In genomic region chr2:153065747-153066508, GRCm38 (mm10) we compare ENCODE assay signal across 8 mouse cellular contexts. TPM values are rescaled to one million over a fixed set of nuclear protein-coding genes. Genes with fewer than 3 reads are reported as not detected.
A peak's percentile ranks its signal among the peaks of the same experiment; 100 is the strongest.
DNase-seq lines count a peak whose midpoint lies in the region; ATAC-seq lines count a peak whose summit lies in the region.

Gene Ccm2l (plus strand): TSS chr2:153065955.

- H3K27me3 ChIP-seq in kidney, embryonic 14.5 days (ENCODE audit: control insufficient read depth, insufficient read depth, low read length), result peaks cover 32% of the 10 kb centered on the region

- 0 out of 2 replicates have a peak within 1 kb of the TSS, but pooled peaks have one; percentile 15 for H3K4me2 ChIP-seq in kidney, embryonic 14.5 days (replicated peaks; ENCODE audit: low read depth, low read length)

- no peaks in the 10 kb centered on the region for H3K9me3 ChIP-seq in kidney, embryonic 14.5 days (ENCODE audit: control insufficient read depth, low read length)

- H3K4me3 ChIP-seq in kidney, embryonic 14.5 days (ENCODE audit: low read length), result peak within 1 kb of the TSS; percentile 13

- H3K36me3 ChIP-seq in kidney, embryonic 14.5 days (ENCODE audit: control insufficient read depth, insufficient read depth, low read length), result no peaks in the 10 kb centered on the region

- 53% methylated on average over 12 of the region's 12 CpGs for WGBS in kidney, embryonic 14.5 days

- H3K9ac ChIP-seq in kidney, embryonic 14.5 days (ENCODE audit: low read depth, low read length), result 0 out of 2 replicates have a peak within 1 kb of the TSS, but pooled peaks have one; percentile 18

- no peaks in the 10 kb centered on the region for H3K4me1 ChIP-seq in kidney, embryonic 14.5 days (ENCODE audit: control insufficient read depth, insufficient read depth, low read length)

- peak within 1 kb of the TSS; percentile 14; the same call in 1 of the 2 replicates for H3K27ac ChIP-seq in kidney, embryonic 14.5 days (ENCODE audit: low read depth, low read length)

- ATAC-seq in kidney, embryonic 14.5 days (ENCODE audit: low FRiP score, low TSS enrichment), result no peak

- DNase-seq in frontal cortex, adult 2 months (ENCODE audit: extremely low spot score in 1 of 2, low spot score in 1 of 2), result no peak
- DNase-seq in frontal cortex, postnatal 25 days (ENCODE audit: low spot score in 2 of 2), result no peak
- DNase-seq in heart, adult 11 months, result peak; percentile 99
- peak; percentile 65 for DNase-seq in lung, postnatal 14 days
- no peak for DNase-seq in thymus, postnatal 4 days
- no peak for DNase-seq in ovary, postnatal 36 days (ENCODE audit: low spot score)
- no peak for DNase-seq in spleen, adult 12 weeks (ENCODE audit: low spot score)

RNA-seq across cellular contexts. Expression of gene Ccm2l, which starts in this region (rescaled TPM):
- polyA plus RNA-seq in frontal cortex, adult 2 months (2012; rRNA removed), result 12.2 and 16.4 TPM in 2 replicates
- polyA plus RNA-seq in kidney, embryonic 14.5 days (2014; fragmentation: Nextera tagmentation; extraction: Ambion mirVana), result 4.2 and 4.4 TPM in 2 replicates

Comparison
In these comparisons a context has a peak if more than half of its experiments do, and no peak if none do; other contexts are left out.
1. DNase-seq: peak in heart, adult 11 months (single experiment) and lung, postnatal 14 days (single experiment); none in frontal cortex, adult 2 months (0 of 2), frontal cortex, postnatal 25 days (0 of 2), thymus, postnatal 4 days (single experiment), ovary, postnatal 36 days (single experiment) and spleen, adult 12 weeks (single experiment).